ENCODE assay signal across 9 mouse cellular contexts in the genomic region with DNA sequence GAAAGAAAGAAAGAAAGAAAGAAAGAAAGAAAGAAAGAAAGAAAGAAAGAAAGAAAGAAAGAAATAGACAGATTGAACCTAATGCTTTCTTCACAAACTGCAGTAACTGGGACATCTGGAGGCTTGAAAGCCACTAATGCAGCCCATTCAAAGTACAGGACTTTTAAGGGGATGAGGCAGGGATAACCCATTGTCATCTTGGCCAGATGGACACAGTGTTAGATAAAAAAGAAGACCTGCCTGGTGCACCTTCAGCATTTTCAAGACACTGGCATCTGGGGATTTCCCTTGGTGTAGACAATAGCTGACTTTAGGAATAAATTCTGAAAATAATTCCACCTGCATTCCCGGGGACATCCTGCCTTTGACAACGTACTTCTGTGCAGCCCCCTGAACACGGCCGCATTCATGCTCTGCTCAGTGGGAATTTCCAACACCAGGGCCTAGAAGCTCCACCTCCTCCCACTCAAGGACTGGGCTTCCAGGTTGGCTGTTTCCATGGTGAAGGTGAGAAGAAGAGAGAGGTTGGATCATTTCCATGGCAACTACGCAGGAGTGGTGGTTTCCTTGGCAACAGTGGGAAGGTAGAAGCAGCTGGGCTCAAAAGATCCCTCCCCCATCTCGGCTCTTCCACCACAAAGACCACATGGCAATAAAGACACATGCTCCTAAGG. TPM values are rescaled to one million over a fixed set of nuclear protein-coding genes. Genes with fewer than 3 reads are reported as not detected.
A peak's percentile ranks its signal among the peaks of the same experiment; 100 is the strongest.
DNase-seq lines count a peak whose midpoint lies in the region; ATAC-seq lines count a peak whose summit lies in the region.
"Had no signal": no experiment of that assay in that cellular context is flagged by ENCODE, and none has a peak within 500 bp of the region (broad histone marks: within the 10 kb centered on the region; RNA-seq: fewer than 3 reads in every experiment).

No protein-coding gene starts in this region.

- H3K36me3 ChIP-seq in heart, embryonic 12.5 days, result no peaks in the 10 kb centered on the region
- no peaks in the 10 kb centered on the region for H3K36me3 ChIP-seq in forebrain, embryonic 11.5 days (ENCODE audit: control insufficient read depth, insufficient read depth, low read length)
- H3K36me3 ChIP-seq in neural tube, embryonic 13.5 days, result no peaks in the 10 kb centered on the region
- H3K36me3 ChIP-seq in liver, embryonic 12.5 days, result no peaks in the 10 kb centered on the region
- H3K36me3 ChIP-seq: liver, embryonic 15.5 days had no signal

- WGBS in heart, embryonic 12.5 days, result 51% methylated on average over 6 of the region's 6 CpGs
- WGBS in forebrain, embryonic 11.5 days, result 9% methylated on average over 6 of the region's 6 CpGs
- 8% methylated on average over 6 of the region's 6 CpGs for WGBS in neural tube, embryonic 13.5 days
- 60% methylated on average over 6 of the region's 6 CpGs for WGBS in liver, embryonic 12.5 days (ENCODE audit: insufficient replicate concordance)

- H3K4me2 ChIP-seq in heart, embryonic 12.5 days, result no peak overlapping the region
- H3K4me2 ChIP-seq in forebrain, embryonic 11.5 days (ENCODE audit: low read depth, low read length, severe bottlenecking), result no peak overlapping the region
- peak overlapping the region; percentile 24 for H3K4me2 ChIP-seq in neural tube, embryonic 13.5 days
- H3K4me2 ChIP-seq in liver, embryonic 12.5 days, result no peak overlapping the region
- H3K4me2 ChIP-seq: liver, embryonic 15.5 days had no signal

- DNase-seq in heart, adult 9 months (ENCODE audit: low spot score in 2 of 2), result no peak
- DNase-seq in forebrain, embryonic 11.5 days (ENCODE audit: low spot score), result peak; percentile 65
- peak; percentile 61 to 86 for DNase-seq in layer of hippocampus, postnatal 14 days (ENCODE audit: low spot score in 2 of 2)
- no peak for DNase-seq in thymus, adult 18-20 months
- no peak for DNase-seq in spleen, postnatal 10 days (ENCODE audit: low spot score in 2 of 2)

- peaks cover 17% of the 10 kb centered on the region for H3K4me1 ChIP-seq in heart, embryonic 12.5 days (replicated peaks)
- peaks cover 2% of the 10 kb centered on the region; the same call in 1 of the 2 replicates for H3K4me1 ChIP-seq in forebrain, embryonic 11.5 days (replicated peaks; ENCODE audit: control insufficient read depth, insufficient read depth, low read length)
- H3K4me1 ChIP-seq in neural tube, embryonic 13.5 days (replicated peaks), result peaks cover 13% of the 10 kb centered on the region
- H3K4me1 ChIP-seq in liver, embryonic 12.5 days, result no peaks in the 10 kb centered on the region
- H3K4me1 ChIP-seq: liver, embryonic 15.5 days had no signal

- H3K27ac ChIP-seq in heart, embryonic 12.5 days (ENCODE audit: poor library complexity, severe bottlenecking), result no peak overlapping the region
- H3K27ac ChIP-seq in forebrain, embryonic 11.5 days (ENCODE audit: low read depth, low read length), result peak overlapping the region; percentile 70
- peak overlapping the region; percentile 89 for H3K27ac ChIP-seq in neural tube, embryonic 13.5 days (replicated peaks)
- H3K27ac ChIP-seq in liver, embryonic 12.5 days, result no peak overlapping the region
- H3K27ac ChIP-seq: liver, embryonic 15.5 days had no signal

- no peaks in the 10 kb centered on the region for H3K9me3 ChIP-seq in heart, embryonic 12.5 days (replicated peaks)
- H3K9me3 ChIP-seq in forebrain, embryonic 11.5 days (ENCODE audit: control insufficient read depth, low read length), result no peaks in the 10 kb centered on the region
- H3K9me3 ChIP-seq in neural tube, embryonic 13.5 days, result no peaks in the 10 kb centered on the region
- H3K9me3 ChIP-seq in liver, embryonic 12.5 days (replicated peaks), result no peaks in the 10 kb centered on the region
- H3K9me3 ChIP-seq: liver, embryonic 15.5 days had no signal

- 0 out of 2 replicates have a peak, but pooled peaks have one; percentile 15 for ATAC-seq in heart, embryonic 12.5 days (ENCODE audit: insufficient number of reproducible peaks, low FRiP score)
- peak; percentile 92 for ATAC-seq in forebrain, embryonic 11.5 days (replicated peaks; ENCODE audit: low FRiP score)
- ATAC-seq in neural tube, embryonic 13.5 days (ENCODE audit: low read depth), result peak; percentile 94
- ATAC-seq in liver, embryonic 12.5 days, result no peak

- no peaks in the 10 kb centered on the region for H3K27me3 ChIP-seq in heart, embryonic 12.5 days (replicated peaks)
- no peaks in the 10 kb centered on the region for H3K27me3 ChIP-seq in forebrain, embryonic 11.5 days (ENCODE audit: control insufficient read depth, insufficient read depth, low read length)
- H3K27me3 ChIP-seq in neural tube, embryonic 13.5 days, result no peaks in the 10 kb centered on the region
- H3K27me3 ChIP-seq in liver, embryonic 12.5 days (replicated peaks), result no peaks in the 10 kb centered on the region; the same call in 1 of the 2 replicates
- H3K27me3 ChIP-seq: liver, embryonic 15.5 days had no signal

- H3K9ac ChIP-seq in heart, embryonic 12.5 days, result no peak overlapping the region
- no peak overlapping the region for H3K9ac ChIP-seq in forebrain, embryonic 11.5 days (ENCODE audit: low read length)
- no peak overlapping the region for H3K9ac ChIP-seq in neural tube, embryonic 13.5 days
- no peak overlapping the region for H3K9ac ChIP-seq in liver, embryonic 12.5 days
- H3K9ac ChIP-seq: liver, embryonic 15.5 days had no signal

- H3K4me3 ChIP-seq in heart, embryonic 12.5 days, result no peak overlapping the region
- no peak overlapping the region for H3K4me3 ChIP-seq in forebrain, embryonic 11.5 days (ENCODE audit: low read depth, low read length)
- H3K4me3 ChIP-seq in neural tube, embryonic 13.5 days, result no peak overlapping the region
- H3K4me3 ChIP-seq in liver, embryonic 12.5 days, result no peak overlapping the region
- H3K4me3 ChIP-seq: liver, embryonic 15.5 days had no signal

RNA-seq across cellular contexts. Expression of a gene that starts 38.9 kb away (rescaled TPM):
- polyA plus RNA-seq in heart, embryonic 12.5 days (2016; fragmentation: Nextera tagmentation; extraction: Ambion mirVana), result 29.7 and 32.0 TPM in 2 replicates
- 15.8 and 17.9 TPM in 2 replicates for polyA plus RNA-seq in forebrain, embryonic 11.5 days (2014; fragmentation: Nextera tagmentation; extraction: Ambion mirVana)
- total RNA-seq in layer of hippocampus, postnatal 14 days (2021), result 100 to 1,000 TPM in 1 of 2 experiments, 10 to 100 TPM in 1; 99.1 to 100 TPM
- polyA plus RNA-seq in neural tube, embryonic 13.5 days (2015; fragmentation: Nextera tagmentation; extraction: Ambion mirVana), result 15.0 and 19.6 TPM in 2 replicates
- polyA plus RNA-seq in liver, embryonic 12.5 days (2016; fragmentation: Nextera tagmentation; extraction: Ambion mirVana), result 14.3 and 14.4 TPM in 2 replicates

RNA-seq across cellular contexts. Expression of a gene that starts 45.0 kb away (rescaled TPM):
- polyA plus RNA-seq in heart, embryonic 12.5 days (2016; fragmentation: Nextera tagmentation; extraction: Ambion mirVana), result 62.7 and 63.4 TPM in 2 replicates
- polyA plus RNA-seq in forebrain, embryonic 11.5 days (2014; fragmentation: Nextera tagmentation; extraction: Ambion mirVana), result 77.4 and 89.1 TPM in 2 replicates
- 10 to 100 TPM; 22.6 to 27.3 TPM for total RNA-seq in layer of hippocampus, postnatal 14 days (2021)
- 36.7 and 39.2 TPM in 2 replicates for polyA plus RNA-seq in neural tube, embryonic 13.5 days (2015; fragmentation: Nextera tagmentation; extraction: Ambion mirVana)
- polyA plus RNA-seq in liver, embryonic 12.5 days (2016; fragmentation: Nextera tagmentation; extraction: Ambion mirVana), result 39.8 TPM in 2 replicates

RNA-seq across cellular contexts. Expression of a gene that starts 55.1 kb away (rescaled TPM):
- polyA plus RNA-seq in heart, embryonic 12.5 days (2016; fragmentation: Nextera tagmentation; extraction: Ambion mirVana), result 1.7 and 3.7 TPM in 2 replicates
- 7.1 and 7.7 TPM in 2 replicates for polyA plus RNA-seq in forebrain, embryonic 11.5 days (2014; fragmentation: Nextera tagmentation; extraction: Ambion mirVana)
- total RNA-seq in layer of hippocampus, postnatal 14 days (2021), result 1 to 10 TPM in 1 of 2 experiments, under 1 TPM in 1; 0.62 to 1.1 TPM
- 1.4 and 2.2 TPM in 2 replicates for polyA plus RNA-seq in neural tube, embryonic 13.5 days (2015; fragmentation: Nextera tagmentation; extraction: Ambion mirVana)
- 1.7 and 1.9 TPM in 2 replicates for polyA plus RNA-seq in liver, embryonic 12.5 days (2016; fragmentation: Nextera tagmentation; extraction: Ambion mirVana)

Comparison
In these comparisons a context has a peak if more than half of its experiments do, and no peak if none do; other contexts are left out.
1. H3K27ac ChIP-seq: peak in forebrain, embryonic 11.5 days (single experiment) and neural tube, embryonic 13.5 days (single experiment); none in heart, embryonic 12.5 days (single experiment) and liver, embryonic 12.5 days (single experiment).
2. DNase-seq: peak in forebrain, embryonic 11.5 days (single experiment) and layer of hippocampus, postnatal 14 days (2 of 2); none in heart, adult 9 months (0 of 2), thymus, adult 18-20 months (0 of 2) and spleen, postnatal 10 days (0 of 2).